Mouse (Mus musculus): ENCODE results near the gene Gpc6.

The Gpc6 gene

GRCm38 (mm10) chr14:116947939-116948591 is 22.9 kb downstream of the Gpc6 start:
- no peak for DNase-seq

- DNase-seq, result no peak
These were observed 32.0 kb downstream of the Gpc6 start for GRCm38 (mm10) chr14:116957154-116957553.

GRCm38 (mm10) chr14:116964837-116965236 is 39.7 kb downstream of the Gpc6 start:
- no peak for DNase-seq

- DNase-seq, result no peak
These were observed 49.6 kb downstream of the Gpc6 start for GRCm38 (mm10) chr14:116974708-116975107.

- no peak for DNase-seq
These were observed 50.1 kb downstream of the Gpc6 start for GRCm38 (mm10) chr14:116975224-116975623.

GRCm38 (mm10) chr14:116977259-116977658 is 52.1 kb downstream of the Gpc6 start:
- no peak for DNase-seq

GRCm38 (mm10) chr14:116979714-116980382 is 54.7 kb downstream of the Gpc6 start:
- no peak for DNase-seq

- DNase-seq, result no peak
These were observed 56.6 kb downstream of the Gpc6 start for GRCm38 (mm10) chr14:116981711-116982110.

GRCm38 (mm10) chr14:116987341-116987740 is 62.2 kb downstream of the Gpc6 start:
- no peak for DNase-seq

- no peak for DNase-seq
These were observed 75.3 kb downstream of the Gpc6 start for GRCm38 (mm10) chr14:117000376-117000775.

GRCm38 (mm10) chr14:117002313-117002712 is 77.2 kb downstream of the Gpc6 start:
- DNase-seq, result no peak

GRCm38 (mm10) chr14:117008781-117009180 is 83.7 kb downstream of the Gpc6 start:
- DNase-seq, result no peak

- DNase-seq, result no peak
These were observed 87.9 kb downstream of the Gpc6 start for GRCm38 (mm10) chr14:117012969-117013368.

- DNase-seq, result no peak
These were observed 88.5 kb downstream of the Gpc6 start for GRCm38 (mm10) chr14:117013554-117014117.

GRCm38 (mm10) chr14:117015333-117015922 is 90.3 kb downstream of the Gpc6 start:
- no peak for DNase-seq

- DNase-seq, result no peak
These were observed 97.2 kb downstream of the Gpc6 start for GRCm38 (mm10) chr14:117022180-117022799.

- no peak for DNase-seq
These were observed 109.0 kb downstream of the Gpc6 start for GRCm38 (mm10) chr14:117034146-117034545.

- no peak for DNase-seq
These were observed 115.9 kb downstream of the Gpc6 start for GRCm38 (mm10) chr14:117041017-117041416.

GRCm38 (mm10) chr14:117048951-117049350 is 123.8 kb downstream of the Gpc6 start:
- DNase-seq, result no peak

- DNase-seq, result no peak
These were observed 125.8 kb downstream of the Gpc6 start for GRCm38 (mm10) chr14:117050877-117051276.

GRCm38 (mm10) chr14:117053361-117053760 is 128.2 kb downstream of the Gpc6 start:
- no peak for DNase-seq

GRCm38 (mm10) chr14:117055134-117055533 is 130.0 kb downstream of the Gpc6 start:
- DNase-seq, result no peak

GRCm38 (mm10) chr14:117061078-117061477 is 136.0 kb downstream of the Gpc6 start:
- no peak for DNase-seq
